In genomic region chr7:17056081-17056581, GRCm38 (mm10) we compare ENCODE assay signal across 9 mouse cellular contexts. TPM values are rescaled to one million over a fixed set of nuclear protein-coding genes. Genes with fewer than 3 reads are reported as not detected.
DNase-seq lines count a peak whose midpoint lies in the region; ATAC-seq and TF ChIP-seq lines count a peak whose summit lies in the region.
"Had no signal": no experiment of that assay in that cellular context is flagged by ENCODE, and none has a peak within 500 bp of the region (broad histone marks: within the 10 kb centered on the region; RNA-seq: fewer than 3 reads in every experiment).

No protein-coding gene starts in this region.

- DNase-seq in B cell, adult 2 months = peak; percentile 65 to 70
- DNase-seq in brain, embryonic 14.5 days (ENCODE audit: low read depth) = peak; percentile 92
- DNase-seq in heart, adult 8-10 months (ENCODE audit: low spot score) = peak; percentile 78
- peak; percentile 97 for DNase-seq in kidney, adult 8-10 months
- peak; percentile 83 for DNase-seq in limb, embryonic 14.5 days (ENCODE audit: low spot score)

- H3K4me3 ChIP-seq in embryonic fibroblast, embryonic 13.5 days (ENCODE audit: insufficient read depth, low read length) = peak overlapping the region; percentile 19; the same call in 1 of the 2 replicates
- peak overlapping the region; percentile 43 for H3K4me3 ChIP-seq in limb, embryonic 14.5 days (replicated peaks; ENCODE audit: low read length)
- H3K4me3 ChIP-seq in midbrain, embryonic 16.5 days (ENCODE audit: low read depth, low read length) = peak overlapping the region; percentile 51
- peak overlapping the region; percentile 51 for H3K4me3 ChIP-seq in stomach, embryonic 14.5 days (ENCODE audit: low read depth, low read length)

- 1% methylated on average over 36 of the region's 42 CpGs for WGBS in limb, embryonic 14.5 days
- under 1% methylated on average over 41 of the region's 42 CpGs for WGBS in midbrain, embryonic 16.5 days
- under 1% methylated on average over 42 of the region's 42 CpGs for WGBS in stomach, embryonic 14.5 days

- ATAC-seq in limb, embryonic 14.5 days (ENCODE audit: low FRiP score, low read depth) = peak; percentile 53
- ATAC-seq in midbrain, embryonic 16.5 days = peak; percentile 87
- ATAC-seq in stomach, embryonic 14.5 days (ENCODE audit: insufficient number of reproducible peaks, insufficient read depth, low FRiP score, low read depth) = peak; percentile 79

- peak; percentile 21; the same call in 1 of the 2 replicates for TF ChIP-seq POLR2A in brain, embryonic 14.5 days (IDR thresholded peaks at IDR 0.05; ENCODE audit: borderline replicate concordance, extremely low read depth, insufficient read depth, insufficient read length, poor library complexity, severe bottlenecking)
- no peak for TF ChIP-seq POLR2A in embryonic fibroblast, embryonic 13.5 days (IDR thresholded peaks at IDR 0.05; ENCODE audit: low read depth, low read length)
- no peak for TF ChIP-seq POLR2A in limb, embryonic 14.5 days (IDR thresholded peaks at IDR 0.05; ENCODE audit: borderline replicate concordance, extremely low read depth, insufficient read depth, insufficient read length)

- no peaks in the 10 kb centered on the region for H3K27me3 ChIP-seq in limb, embryonic 14.5 days (ENCODE audit: control insufficient read depth, insufficient read depth, low read length)
- H3K27me3 ChIP-seq in midbrain, embryonic 16.5 days (ENCODE audit: control insufficient read depth, insufficient read depth, low read depth, low read length) = no peaks in the 10 kb centered on the region
- H3K27me3 ChIP-seq in stomach, embryonic 14.5 days (ENCODE audit: control insufficient read depth, insufficient read depth, low read length) = no peaks in the 10 kb centered on the region

- peak overlapping the region; percentile 80 for H3K4me2 ChIP-seq in limb, embryonic 14.5 days (replicated peaks; ENCODE audit: low read depth, low read length, severe bottlenecking)
- peak overlapping the region; percentile 86 for H3K4me2 ChIP-seq in midbrain, embryonic 16.5 days (ENCODE audit: low read length)
- peak overlapping the region; percentile 91 for H3K4me2 ChIP-seq in stomach, embryonic 14.5 days (replicated peaks; ENCODE audit: low read depth, low read length)

- TF ChIP-seq CTCF in brain, embryonic 14.5 days (IDR thresholded peaks at IDR 0.05; ENCODE audit: borderline replicate concordance, extremely low read depth, insufficient read depth, insufficient read length) = no peak
- no peak for TF ChIP-seq CTCF in embryonic fibroblast, embryonic 13.5 days (IDR thresholded peaks at IDR 0.05; ENCODE audit: borderline replicate concordance, insufficient read depth, low read length)

- H3K27ac ChIP-seq in embryonic fibroblast, embryonic 13.5 days (ENCODE audit: insufficient read depth, low read length) = no peak overlapping the region
- peak overlapping the region; percentile 81 for H3K27ac ChIP-seq in limb, embryonic 14.5 days (replicated peaks; ENCODE audit: low read depth, low read length)
- peak overlapping the region; percentile 71 for H3K27ac ChIP-seq in midbrain, embryonic 16.5 days (ENCODE audit: low read length)
- H3K27ac ChIP-seq in stomach, embryonic 14.5 days (ENCODE audit: low read length) = peak overlapping the region; percentile 98

- 0 out of 2 replicates have a peak, but pooled peaks cover 3% of the 10 kb centered on the region for H3K4me1 ChIP-seq in embryonic fibroblast, embryonic 13.5 days (ENCODE audit: control insufficient read depth, insufficient read depth, low read length)
- H3K4me1 ChIP-seq in limb, embryonic 14.5 days (ENCODE audit: control insufficient read depth, insufficient read depth, low read length) = peaks cover 54% of the 10 kb centered on the region
- peaks cover 11% of the 10 kb centered on the region for H3K4me1 ChIP-seq in midbrain, embryonic 16.5 days (ENCODE audit: control insufficient read depth, insufficient read depth, low read length)
- peaks cover 42% of the 10 kb centered on the region for H3K4me1 ChIP-seq in stomach, embryonic 14.5 days (ENCODE audit: control insufficient read depth, insufficient read depth, low read length)

- no peaks in the 10 kb centered on the region for H3K9me3 ChIP-seq in limb, embryonic 14.5 days (ENCODE audit: control insufficient read depth, low read length)
- H3K9me3 ChIP-seq in midbrain, embryonic 16.5 days (replicated peaks; ENCODE audit: control insufficient read depth, low read length, poor library complexity, severe bottlenecking) = no peaks in the 10 kb centered on the region
- H3K9me3 ChIP-seq in stomach, embryonic 14.5 days (ENCODE audit: control insufficient read depth, low read depth, low read length) = no peaks in the 10 kb centered on the region

- peak overlapping the region; percentile 49 for H3K9ac ChIP-seq in limb, embryonic 14.5 days (ENCODE audit: low read depth, low read length, severe bottlenecking)
- peak overlapping the region; percentile 73 for H3K9ac ChIP-seq in midbrain, embryonic 16.5 days (ENCODE audit: low read depth, low read length)
- peak overlapping the region; percentile 64 for H3K9ac ChIP-seq in stomach, embryonic 14.5 days (replicated peaks; ENCODE audit: low read depth, low read length)

- peaks cover 19% of the 10 kb centered on the region for H3K36me3 ChIP-seq in limb, embryonic 14.5 days (ENCODE audit: control insufficient read depth, insufficient read depth, low read length)
- no peaks in the 10 kb centered on the region for H3K36me3 ChIP-seq in midbrain, embryonic 16.5 days (ENCODE audit: control insufficient read depth, insufficient read depth, low read length)
- peaks cover 8% of the 10 kb centered on the region; the same call in 1 of the 2 replicates for H3K36me3 ChIP-seq in stomach, embryonic 14.5 days (ENCODE audit: control insufficient read depth, insufficient read depth, low read length)

RNA-seq across cellular contexts. Expression of gene Hif3a, which starts 6.1 kb away (rescaled TPM):
- polyA plus RNA-seq in brain, embryonic 14.5 days (2012; rRNA removed) = 4.1 and 6.9 TPM in 2 replicates
- polyA plus RNA-seq in embryonic fibroblast, embryonic 13.5 days (2011; ENCODE audit: insufficient read length, low read depth, missing spikeins) = 0.16 TPM in 1 of 2 replicates, not detected in the other
- 1 to 10 TPM in 2 of 4 experiments, under 1 TPM in 2; 0.80 to 3.1 (median 1.6) TPM for total RNA-seq in heart, adult 8-10 months (2022)
- 28.2 and 39.6 TPM in 2 replicates for polyA plus RNA-seq in limb, embryonic 14.5 days (2012; rRNA removed)
- 23.7 and 26.6 TPM in 2 replicates for polyA plus RNA-seq in limb, embryonic 14.5 days (2014; fragmentation: Nextera tagmentation; extraction: Ambion mirVana)
- 4.0 and 5.7 TPM in 2 replicates for polyA plus RNA-seq in midbrain, embryonic 16.5 days (2015; fragmentation: Nextera tagmentation; extraction: Ambion mirVana)
- 46.0 and 51.7 TPM in 2 replicates for polyA plus RNA-seq in stomach, embryonic 14.5 days (2014; fragmentation: Nextera tagmentation; extraction: Ambion mirVana)
- polyA plus RNA-seq: C2C12 had no signal

RNA-seq across cellular contexts. Expression of gene Psg16, which starts 17.7 kb away (rescaled TPM):
- 1.6 and 2.7 TPM in 2 replicates for polyA plus RNA-seq in brain, embryonic 14.5 days (2012; rRNA removed)
- polyA plus RNA-seq in embryonic fibroblast, embryonic 13.5 days (2011; ENCODE audit: insufficient read length, low read depth, missing spikeins) = 0.12 TPM in 1 of 2 replicates, not detected in the other
- total RNA-seq in heart, adult 8-10 months (2022) = under 1 TPM in 3 of 4 experiments, not detected in 1; 0.09 to 0.22 (median 0.14) TPM
- 0.23 TPM in 2 replicates for polyA plus RNA-seq in limb, embryonic 14.5 days (2012; rRNA removed)
- 0.12 and 0.33 TPM in 2 replicates for polyA plus RNA-seq in limb, embryonic 14.5 days (2014; fragmentation: Nextera tagmentation; extraction: Ambion mirVana)
- polyA plus RNA-seq in midbrain, embryonic 16.5 days (2015; fragmentation: Nextera tagmentation; extraction: Ambion mirVana) = 5.7 and 7.2 TPM in 2 replicates
- 0.10 and 0.24 TPM in 2 replicates for polyA plus RNA-seq in stomach, embryonic 14.5 days (2014; fragmentation: Nextera tagmentation; extraction: Ambion mirVana)
- polyA plus RNA-seq: C2C12 had no signal

RNA-seq across cellular contexts. Expression of gene Ppp5c, which starts 28.4 kb away (rescaled TPM):
- polyA plus RNA-seq in brain, embryonic 14.5 days (2012; rRNA removed) = 164 and 199 TPM in 2 replicates
- polyA plus RNA-seq in embryonic fibroblast, embryonic 13.5 days (2011; ENCODE audit: insufficient read length, low read depth, missing spikeins) = 63.2 and 72.7 TPM in 2 replicates
- 100 to 1,000 TPM in 2 of 4 experiments, 10 to 100 TPM in 2; 95.4 to 106 (median 99.0) TPM for total RNA-seq in heart, adult 8-10 months (2022)
- polyA plus RNA-seq in limb, embryonic 14.5 days (2012; rRNA removed) = 193 and 237 TPM in 2 replicates
- polyA plus RNA-seq in limb, embryonic 14.5 days (2014; fragmentation: Nextera tagmentation; extraction: Ambion mirVana) = 100 and 105 TPM in 2 replicates
- polyA plus RNA-seq in midbrain, embryonic 16.5 days (2015; fragmentation: Nextera tagmentation; extraction: Ambion mirVana) = 118 and 127 TPM in 2 replicates
- 93.6 and 94.4 TPM in 2 replicates for polyA plus RNA-seq in stomach, embryonic 14.5 days (2014; fragmentation: Nextera tagmentation; extraction: Ambion mirVana)
